Mouse (Mus musculus) spleen, postnatal 36 days (tissue): ENCODE data around the gene Gzmm.
"Not testable (repeated sequence)": the region's sequence is repeated elsewhere in the genome, so short reads cannot be mapped to it uniquely, and the experiment has no call there.

Source experiments
- DNase-seq, 2 experiments: peaks; one replicate each; pipeline ENCODE4 v3.0.0; 2022; ENCODE audit warnings: low spot score in 2 of 2, mixed read lengths in 1 of 2

The Gzmm gene

GRCm38 (mm10) chr10:79701443-79702129, 12.8 kb downstream of the Gzmm start:
- no peak for DNase-seq

- DNase-seq = not testable (repeated sequence)
Measured at GRCm38 (mm10) chr10:79702970-79703369, 14.2 kb downstream of the Gzmm start.

GRCm38 (mm10) chr10:79703541-79703940, 14.7 kb downstream of the Gzmm start:
- DNase-seq = no peak

- DNase-seq = peak; percentile 99 to 100
Measured at GRCm38 (mm10) chr10:79704065-79704969, 15.5 kb downstream of the Gzmm start, which contains the start of gene Bsg. Gene Bsg, plus strand, starts transcription at chr10:79704491.

- DNase-seq = peak in 1 of 2 experiments; percentile 32
Measured at GRCm38 (mm10) chr10:79704970-79705360, 16.1 kb downstream of the Gzmm start.

GRCm38 (mm10) chr10:79705951-79706350, 17.1 kb downstream of the Gzmm start:
- peak; percentile 68 to 82 for DNase-seq

- no peak for DNase-seq
Measured at GRCm38 (mm10) chr10:79706406-79707094, 17.7 kb downstream of the Gzmm start.

- DNase-seq = no peak
Measured at GRCm38 (mm10) chr10:79707162-79707561, 18.3 kb downstream of the Gzmm start.

GRCm38 (mm10) chr10:79707759-79708158, 18.9 kb downstream of the Gzmm start:
- DNase-seq = no peak

- DNase-seq = no peak
Measured at GRCm38 (mm10) chr10:79708668-79709067, 19.8 kb downstream of the Gzmm start.

- no peak for DNase-seq
Measured at GRCm38 (mm10) chr10:79709307-79709706, 20.5 kb downstream of the Gzmm start.

- peak in 1 of 2 experiments; percentile 51 for DNase-seq
Measured at GRCm38 (mm10) chr10:79712029-79712428, 23.2 kb downstream of the Gzmm start.

- DNase-seq = peak; percentile 69 to 83
Measured at GRCm38 (mm10) chr10:79712499-79713126, 23.8 kb downstream of the Gzmm start.

- DNase-seq = no peak
Measured at GRCm38 (mm10) chr10:79713163-79713562, 24.3 kb downstream of the Gzmm start.

GRCm38 (mm10) chr10:79714996-79715395, 26.2 kb downstream of the Gzmm start:
- DNase-seq = no peak

- no peak for DNase-seq
Measured at GRCm38 (mm10) chr10:79716254-79716987, 27.6 kb downstream of the Gzmm start, which contains the start of gene Hcn2. Gene Hcn2, plus strand, starts transcription at chr10:79716634.

GRCm38 (mm10) chr10:79716988-79717355, 28.2 kb downstream of the Gzmm start:
- DNase-seq = no peak

- peak in 1 of 2 experiments; percentile 37 for DNase-seq
Measured at GRCm38 (mm10) chr10:79717640-79718357, 29.0 kb downstream of the Gzmm start.

GRCm38 (mm10) chr10:79721089-79721488, 32.3 kb downstream of the Gzmm start:
- DNase-seq = no peak

- no peak for DNase-seq
Measured at GRCm38 (mm10) chr10:79723047-79723446, 34.2 kb downstream of the Gzmm start.
